Mouse (Mus musculus): ENCODE measurements around the gene Wwox.
A peak's percentile ranks its signal among the peaks of the same experiment; 100 is the strongest.

Wwox gene

DNA sequence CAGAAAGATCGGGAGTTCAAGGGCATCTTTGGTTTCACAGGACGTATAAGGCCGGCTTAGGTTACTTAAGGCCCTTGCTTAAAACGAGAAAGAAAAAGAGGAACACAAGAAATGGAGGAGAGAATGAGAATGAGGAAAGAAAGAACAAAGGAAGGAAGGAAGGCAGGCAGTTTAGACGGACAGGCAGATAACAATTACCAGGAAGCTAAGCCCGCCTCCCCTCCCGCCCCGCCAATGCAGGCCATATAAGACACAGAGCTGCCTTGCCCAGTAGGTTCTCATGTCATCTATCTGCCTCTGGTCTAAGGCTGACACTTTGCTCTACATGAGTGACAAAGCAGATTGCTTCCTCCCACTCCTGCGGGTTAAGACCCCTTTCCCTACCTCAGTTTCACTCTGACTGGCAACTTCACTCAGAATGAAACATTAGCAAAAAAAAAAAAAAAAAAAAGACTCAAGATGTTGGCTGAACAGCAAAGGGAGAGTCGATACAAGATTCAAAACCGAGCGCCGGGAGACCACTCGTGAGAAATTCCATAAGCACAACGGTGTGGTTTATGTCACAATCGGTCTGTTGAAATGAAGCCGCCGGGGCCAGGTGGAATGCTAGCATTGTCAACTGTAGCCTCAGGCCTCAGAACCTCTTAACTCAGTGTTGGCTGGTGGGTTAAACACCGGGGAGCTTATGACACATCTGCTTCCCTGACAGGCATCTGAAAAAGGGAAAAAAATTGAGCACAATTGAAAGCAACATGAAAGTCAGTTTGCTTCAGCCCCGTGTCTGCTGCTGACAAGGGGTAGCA lies 787.5 kb downstream of the Wwox start:
- no peak for DNase-seq (ENCODE audit: extremely low spot score)

DNA sequence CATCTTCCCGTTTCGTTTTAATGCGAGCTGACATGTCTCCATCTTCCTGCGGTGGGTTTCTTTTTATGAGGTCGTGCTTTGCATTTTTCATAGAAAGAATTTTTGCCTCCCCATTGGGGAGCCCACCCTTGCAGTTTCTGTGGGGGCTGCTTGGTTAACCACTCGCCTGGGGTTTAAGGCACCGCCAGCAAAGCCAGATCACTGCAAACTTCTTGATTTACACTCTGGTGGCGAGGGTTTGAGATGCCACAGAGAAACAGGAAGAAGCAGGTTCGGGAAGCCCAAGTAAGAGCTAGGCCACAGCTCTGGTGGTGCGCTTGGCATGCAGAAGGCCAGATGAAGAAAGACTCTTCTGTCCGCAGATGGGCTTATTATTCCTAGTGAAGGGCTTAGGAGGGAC lies 789.4 kb downstream of the Wwox start:
- DNase-seq (ENCODE audit: extremely low spot score): no peak

DNA sequence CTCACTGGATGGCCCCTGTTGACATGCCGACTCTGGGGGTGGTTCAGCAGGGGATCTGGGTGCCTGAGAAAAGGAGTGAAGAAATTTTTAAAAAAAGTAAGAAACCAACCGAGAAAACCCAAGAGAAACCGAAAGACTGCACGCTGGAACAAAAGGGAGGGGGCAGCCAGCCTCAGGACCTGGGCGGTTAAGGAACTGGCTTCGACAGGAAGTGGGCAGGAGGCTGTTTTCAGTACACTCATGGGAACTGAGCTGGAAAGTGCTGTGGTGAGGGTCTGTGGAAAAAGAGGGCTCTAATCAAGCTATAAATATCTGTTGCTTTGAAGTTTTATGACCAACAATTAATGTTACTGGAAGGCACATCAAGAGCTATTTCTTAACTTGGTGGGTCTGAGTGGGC lies 794.6 kb downstream of the Wwox start:
- DNase-seq (ENCODE audit: extremely low spot score): no peak

DNA sequence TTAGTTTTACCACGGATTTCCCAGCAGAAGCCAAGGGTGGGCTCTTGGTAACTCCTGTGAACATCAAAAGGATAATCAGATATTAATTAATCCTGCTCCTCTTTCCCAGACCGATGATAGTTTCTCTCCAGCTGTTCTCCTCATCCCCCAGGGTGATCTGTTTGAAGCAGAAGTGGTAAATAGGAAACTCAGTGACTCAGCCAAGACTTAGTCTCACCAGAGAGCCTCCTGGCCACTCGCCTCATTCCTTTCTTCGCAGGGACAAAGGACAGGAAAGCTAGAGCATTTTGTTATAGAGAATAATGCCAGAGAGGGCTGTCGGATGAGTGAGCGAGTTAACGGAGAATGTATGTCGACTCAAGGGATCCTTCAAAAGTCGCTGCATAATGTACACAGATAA lies 798.1 kb downstream of the Wwox start:
- no peak for DNase-seq (ENCODE audit: extremely low spot score)

DNA sequence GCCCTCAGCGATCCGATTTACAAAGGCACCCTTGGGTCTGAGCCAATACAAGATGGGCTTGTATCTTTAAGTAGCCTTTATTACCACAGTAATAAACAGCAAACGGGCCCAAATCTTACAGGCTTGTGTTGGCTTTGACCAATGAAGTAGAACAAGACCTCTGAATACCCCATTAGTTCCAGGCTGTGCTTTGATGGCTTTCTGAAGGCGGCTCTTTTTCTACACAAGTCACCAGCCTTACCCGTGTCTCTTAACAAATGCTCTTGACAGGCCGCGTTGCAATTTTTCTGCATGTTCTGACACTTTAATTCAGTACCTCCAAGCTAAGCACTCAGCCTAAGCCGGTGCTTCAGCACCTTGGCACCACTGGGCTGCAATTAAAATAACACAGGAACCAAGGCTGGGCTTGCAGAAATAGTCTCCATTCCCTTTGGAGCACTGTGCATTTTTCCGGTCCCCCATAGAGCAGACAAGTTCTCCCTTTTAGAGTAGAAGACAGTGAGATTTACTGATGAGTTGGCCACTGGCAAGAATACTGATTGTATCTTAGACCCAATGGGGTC lies 804.1 kb downstream of the Wwox start:
- DNase-seq (ENCODE audit: extremely low spot score): peak; percentile 18

DNA sequence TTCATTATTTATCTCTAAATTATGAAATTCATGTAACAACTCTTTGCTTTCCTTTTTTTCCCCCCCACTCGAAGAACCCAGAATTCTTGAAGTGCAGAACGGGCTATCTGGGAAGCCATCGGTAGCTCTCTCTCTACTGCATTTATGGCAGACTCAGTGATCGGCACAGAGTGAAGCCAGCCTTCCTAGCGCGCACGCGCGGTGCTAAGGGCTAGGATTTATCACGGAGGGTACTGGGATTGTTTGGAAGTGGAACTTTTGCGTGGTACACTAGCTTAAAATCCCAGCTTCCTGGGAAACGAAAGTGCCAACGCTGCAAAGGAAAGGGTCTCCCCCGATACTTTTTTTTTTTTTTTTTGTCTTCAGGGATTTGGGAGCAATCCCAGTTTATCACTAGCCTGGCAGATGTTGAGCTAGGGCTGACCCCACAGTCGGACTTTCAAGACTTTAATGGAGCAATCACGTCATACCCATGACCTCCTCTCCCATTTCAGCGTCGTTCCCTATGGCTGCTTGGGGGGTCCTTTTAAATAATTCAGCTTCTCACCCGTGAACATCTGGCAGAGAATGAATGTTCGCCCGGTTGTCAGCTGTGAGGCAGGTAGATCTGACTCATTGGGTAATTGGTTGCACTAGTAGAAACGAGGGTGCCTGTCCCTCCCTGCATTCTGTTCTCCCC lies 810.4 kb downstream of the Wwox start:
- DNase-seq (ENCODE audit: extremely low spot score): no peak

DNA sequence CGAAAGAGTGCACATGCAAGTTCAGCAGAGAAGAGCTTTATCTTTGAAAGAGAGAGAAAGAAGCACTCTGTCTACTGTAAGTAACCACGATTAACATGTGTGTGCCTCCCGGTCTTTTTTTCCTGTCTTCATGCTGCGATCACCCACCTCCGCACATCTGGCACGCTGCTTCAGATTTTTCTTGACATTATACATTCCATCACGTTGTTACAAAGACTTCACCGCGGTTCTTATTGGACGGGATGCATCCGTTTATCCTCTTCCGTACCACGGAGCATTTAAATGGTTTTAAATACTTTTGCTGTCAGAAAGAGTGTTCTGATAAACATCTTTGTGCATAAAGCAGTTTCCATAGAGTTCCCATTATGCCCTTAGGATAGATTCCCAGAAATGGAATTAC lies 816.1 kb downstream of the Wwox start:
- DNase-seq (ENCODE audit: extremely low spot score): no peak

DNA sequence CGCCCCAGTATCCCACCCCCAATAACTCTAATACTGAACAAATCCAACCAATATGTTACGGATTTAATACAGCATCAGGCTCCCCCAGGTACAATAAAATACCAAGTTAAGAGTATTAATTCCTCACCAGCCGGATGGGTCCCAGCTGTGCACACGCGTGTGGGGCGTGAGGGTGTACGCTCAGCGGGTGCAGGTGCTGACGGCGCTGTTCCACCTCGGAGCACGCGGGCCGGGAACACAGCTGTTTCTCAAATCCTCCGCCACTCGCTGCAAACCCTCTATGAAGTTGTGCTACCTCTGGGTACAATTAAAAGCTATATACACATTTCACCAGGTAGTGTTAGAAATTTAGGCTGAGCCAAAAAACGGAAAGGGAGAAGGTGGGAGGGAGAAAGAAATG lies 818.0 kb downstream of the Wwox start:
- DNase-seq (ENCODE audit: extremely low spot score): no peak

DNA sequence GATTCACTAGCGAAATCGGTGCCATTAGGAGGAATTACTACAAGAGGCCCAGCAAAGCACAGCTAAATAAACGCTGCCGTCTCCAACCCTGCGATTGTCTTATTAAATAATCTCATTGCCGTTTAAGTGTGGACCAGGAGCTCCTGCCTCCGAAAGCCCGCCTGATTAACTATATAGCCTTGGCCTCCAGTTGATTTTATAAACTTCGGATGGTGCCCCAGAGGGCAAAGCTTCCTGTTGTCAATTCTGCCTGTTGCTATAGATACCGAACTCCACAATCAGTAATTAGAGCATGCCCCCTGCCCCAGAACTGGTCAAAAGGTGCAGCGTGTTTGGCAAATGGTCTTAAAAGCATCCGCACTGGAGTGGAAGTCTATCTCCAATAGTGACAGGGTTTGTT lies 820.4 kb downstream of the Wwox start:
- DNase-seq (ENCODE audit: extremely low spot score): no peak

DNA sequence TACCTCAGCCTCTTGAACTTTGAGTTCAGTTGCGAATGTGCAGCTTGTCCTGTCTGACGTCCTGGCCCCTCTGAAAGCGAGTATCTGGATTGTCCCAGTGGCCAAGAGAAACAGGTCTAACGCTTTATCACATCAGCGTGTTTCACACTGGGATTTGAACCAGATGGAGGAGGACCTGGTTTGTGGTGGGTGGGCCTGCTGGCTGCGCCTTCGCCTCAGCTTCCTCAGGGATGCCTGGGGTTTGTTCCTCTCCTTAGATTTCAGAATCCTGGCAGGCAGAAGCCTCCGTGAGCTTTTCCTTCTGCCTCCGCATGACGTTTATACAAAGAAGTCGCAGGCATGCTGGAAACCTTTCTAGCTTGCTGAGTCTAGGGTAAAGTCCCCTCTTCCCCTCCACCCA lies 827.7 kb downstream of the Wwox start:
- no peak for DNase-seq (ENCODE audit: extremely low spot score)

DNA sequence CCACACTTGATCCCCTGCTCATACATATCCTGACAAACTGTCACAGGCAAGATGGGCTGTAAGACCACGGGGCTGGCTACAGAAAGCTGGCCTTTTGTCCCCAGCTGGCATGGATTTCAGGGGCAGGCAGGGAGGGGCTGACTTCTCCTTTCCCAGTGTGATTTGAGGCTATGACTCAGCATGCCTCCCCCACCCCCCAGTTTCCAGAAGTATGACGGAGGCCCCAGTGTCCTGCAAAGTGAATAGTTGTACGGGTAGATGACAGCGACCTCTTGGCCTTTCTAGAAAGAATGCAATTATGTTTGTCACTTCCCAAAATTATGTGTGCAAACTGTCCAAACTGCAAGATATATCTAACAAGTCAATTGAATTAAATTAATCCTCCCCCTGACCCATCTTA lies 830.1 kb downstream of the Wwox start:
- DNase-seq (ENCODE audit: extremely low spot score): no peak

DNA sequence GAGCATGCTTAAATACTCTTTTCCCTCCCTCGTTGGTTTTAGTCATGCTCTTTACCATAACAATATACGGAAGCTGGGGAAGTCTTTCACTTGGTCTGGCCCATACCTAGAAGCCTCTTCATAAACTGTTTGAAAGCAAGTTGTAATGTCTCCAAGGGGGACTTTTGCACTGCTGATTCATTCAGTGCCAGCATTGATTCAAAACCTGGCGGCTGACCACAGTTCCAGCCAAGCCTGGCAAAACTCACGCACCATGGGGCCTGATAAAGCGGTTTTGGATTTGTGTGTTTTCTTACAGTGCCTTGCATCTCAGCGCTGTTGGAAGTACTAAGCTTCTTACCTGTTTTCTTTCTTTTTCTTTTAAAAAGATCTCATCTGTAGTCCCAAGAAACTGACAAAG lies 834.5 kb downstream of the Wwox start:
- DNase-seq (ENCODE audit: extremely low spot score): no peak

DNA sequence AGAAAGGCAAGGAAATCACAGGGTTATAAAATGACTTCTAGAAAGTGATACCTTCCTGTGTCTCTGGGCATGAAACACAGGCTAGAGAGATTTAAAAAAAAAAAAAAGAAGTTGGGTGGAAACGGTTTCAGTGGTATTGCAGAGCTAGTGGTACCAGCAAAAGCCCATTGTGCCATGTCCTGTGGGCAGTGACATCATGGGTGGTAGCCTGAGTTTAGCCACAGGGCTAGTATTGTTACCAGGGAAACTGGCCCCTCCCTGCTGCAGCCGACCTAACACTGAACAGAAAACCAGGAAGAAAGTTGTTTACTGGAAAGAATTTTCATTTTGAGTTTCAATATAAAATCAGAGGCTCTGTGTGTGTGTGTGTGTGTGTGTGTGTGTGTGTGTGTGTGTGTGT lies 836.8 kb downstream of the Wwox start:
- no peak for DNase-seq (ENCODE audit: extremely low spot score)

DNA sequence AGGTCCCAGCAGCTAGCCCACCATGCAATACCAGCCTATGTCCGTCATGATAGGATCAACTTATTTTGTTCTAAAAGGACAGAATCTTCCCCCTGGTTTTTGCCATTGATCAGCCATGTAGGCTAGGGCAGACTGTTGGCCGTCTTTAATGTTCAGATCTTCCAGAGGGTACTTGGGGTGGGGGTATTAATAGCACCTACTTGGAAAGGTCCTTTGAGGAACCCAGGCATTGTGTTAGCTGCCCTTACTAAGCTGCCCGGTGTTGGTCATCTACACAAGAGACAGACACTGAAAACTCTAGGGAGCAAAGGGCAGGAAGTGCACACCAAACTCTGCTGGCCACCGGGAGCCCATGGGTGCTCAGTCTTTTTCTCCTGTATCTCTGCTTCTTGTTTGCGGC lies 838.8 kb downstream of the Wwox start:
- DNase-seq (ENCODE audit: extremely low spot score): no peak

DNA sequence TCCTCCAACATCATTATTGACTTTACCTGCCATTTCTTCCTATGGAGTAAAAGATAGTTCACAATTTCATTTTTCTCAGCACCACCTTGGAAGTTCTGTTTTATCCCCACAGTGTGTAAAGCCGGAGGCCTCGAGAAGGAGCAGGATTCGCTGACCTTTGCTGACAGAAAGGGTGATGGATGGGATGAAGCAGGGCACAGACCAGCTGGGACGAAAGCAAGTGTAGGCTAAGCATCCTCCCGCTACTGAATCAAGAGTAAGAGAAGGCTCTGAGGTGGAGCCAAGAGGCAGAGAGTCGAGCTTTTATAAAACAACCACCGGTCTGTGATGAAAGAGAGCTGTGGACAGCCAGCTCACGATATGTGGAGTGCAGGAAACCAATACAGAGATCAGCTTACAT lies 850.8 kb downstream of the Wwox start:
- DNase-seq (ENCODE audit: extremely low spot score): peak; percentile 22

DNA sequence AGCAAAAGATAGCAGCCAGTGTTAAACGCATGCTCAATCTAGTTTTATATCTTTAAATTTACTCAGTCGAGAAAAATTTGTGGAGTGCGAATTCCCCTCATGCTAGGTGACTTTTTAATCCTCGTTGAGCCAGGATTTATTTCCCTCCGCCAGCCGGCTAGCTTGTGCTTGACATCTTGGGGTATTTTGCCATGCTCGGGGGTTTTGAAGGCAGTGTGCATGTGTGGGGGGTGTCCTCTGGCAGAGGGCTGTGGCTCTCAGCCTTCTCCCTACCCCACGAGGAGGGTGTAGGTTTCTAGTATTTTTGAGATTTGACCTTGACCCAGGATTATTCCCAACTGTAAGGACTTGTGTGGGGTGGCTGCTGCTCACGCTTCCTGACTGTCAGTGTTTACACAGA lies 857.3 kb downstream of the Wwox start:
- no peak for DNase-seq (ENCODE audit: extremely low spot score)

DNA sequence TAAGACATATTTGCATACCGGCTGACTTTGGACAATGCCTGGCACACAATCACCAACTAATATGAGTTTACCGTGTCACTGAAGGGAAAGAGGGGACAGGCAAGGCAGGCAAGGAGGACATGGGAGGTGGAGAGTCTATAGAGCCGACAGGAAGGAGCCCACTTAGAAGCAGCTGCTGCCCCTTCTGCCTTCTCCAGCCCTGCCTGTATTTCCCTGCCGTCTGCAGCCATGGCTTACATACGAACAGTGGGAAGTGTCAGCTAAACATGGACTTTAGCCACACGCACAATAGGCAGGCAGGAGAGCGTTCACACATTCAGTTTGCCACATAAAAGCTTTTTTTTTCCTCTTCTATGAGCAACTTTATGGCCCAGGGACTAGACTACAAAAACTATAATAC lies 863.0 kb downstream of the Wwox start:
- no peak for DNase-seq (ENCODE audit: extremely low spot score)

DNA sequence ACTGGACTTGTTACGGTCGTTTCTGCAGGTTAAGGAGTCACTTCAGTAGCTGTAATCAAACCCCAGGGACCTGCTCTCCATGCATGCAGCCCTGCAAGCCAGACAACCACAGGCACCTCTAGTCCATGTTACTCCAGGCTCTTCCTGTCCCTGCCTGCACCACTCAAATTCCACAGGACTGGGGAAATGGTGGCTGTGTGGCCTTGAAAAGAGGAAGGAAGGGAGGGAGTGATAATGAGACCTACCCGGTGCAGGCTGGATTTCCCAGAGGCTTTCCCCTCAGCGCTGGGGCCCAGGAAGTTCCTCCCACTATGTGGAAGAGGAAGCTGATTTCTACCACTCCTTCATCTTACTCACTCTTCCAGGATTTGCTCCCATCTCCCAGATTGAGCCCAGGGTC lies 868.0 kb downstream of the Wwox start:
- no peak for DNase-seq (ENCODE audit: extremely low spot score)

DNA sequence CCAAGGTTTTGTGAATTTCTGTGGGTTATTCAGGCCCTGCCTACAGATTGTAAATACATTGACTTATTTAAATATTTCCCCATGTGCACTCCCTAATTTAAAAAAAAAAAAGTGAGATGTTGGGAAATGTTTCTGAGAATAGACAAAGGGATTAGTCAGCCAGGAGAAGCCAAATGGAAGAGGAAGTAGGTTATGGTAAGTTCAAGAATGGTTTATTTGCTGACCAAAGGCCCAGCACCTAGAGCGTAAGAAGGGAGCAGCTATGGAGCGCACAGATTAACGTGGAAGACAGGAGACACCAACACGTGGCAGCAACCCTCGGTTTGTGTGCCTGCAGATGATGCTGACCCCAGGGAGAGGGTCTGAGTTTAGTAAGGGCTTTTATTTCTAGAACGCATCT lies 871.5 kb downstream of the Wwox start:
- no peak for DNase-seq (ENCODE audit: extremely low spot score)

DNA sequence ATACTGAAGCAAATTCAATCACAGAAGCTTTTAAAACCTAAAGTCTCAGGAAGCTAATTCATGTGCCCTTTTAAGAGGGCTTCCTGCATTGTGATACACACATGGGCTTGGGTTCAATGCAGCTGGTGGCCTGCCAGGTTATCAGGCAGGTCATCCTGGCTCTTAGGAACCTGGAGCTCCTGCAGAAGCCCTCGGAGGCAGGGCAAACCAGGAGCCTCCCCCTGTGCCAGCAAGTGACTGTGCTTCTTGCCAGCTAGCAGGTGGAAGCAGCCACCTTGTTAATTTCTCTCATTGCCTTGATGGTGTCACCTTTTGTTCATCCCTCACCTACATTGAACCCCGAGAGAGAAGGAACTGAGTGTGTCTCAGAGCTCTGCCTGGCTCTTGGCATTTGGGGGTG lies 872.9 kb downstream of the Wwox start:
- DNase-seq (ENCODE audit: extremely low spot score): no peak

DNA sequence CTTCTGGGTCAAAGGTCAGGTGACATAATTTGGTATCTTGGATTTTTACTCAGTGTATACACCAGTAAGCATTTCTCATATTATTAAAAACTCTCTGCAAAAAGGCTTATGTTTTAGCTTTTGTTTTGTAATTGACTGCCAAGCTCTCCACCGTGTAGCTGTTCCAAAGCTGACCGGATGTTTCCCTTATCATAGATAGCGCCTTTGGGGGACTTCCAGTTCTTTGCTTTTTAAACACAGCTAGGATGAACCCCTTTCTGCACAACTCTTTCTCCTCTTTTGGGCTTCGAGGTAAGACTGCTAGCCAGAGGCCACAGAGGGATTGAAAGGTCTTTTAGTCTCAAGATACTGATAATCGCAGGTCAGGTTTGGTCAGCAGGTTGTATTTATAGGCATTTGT lies 883.0 kb downstream of the Wwox start:
- no peak for DNase-seq (ENCODE audit: extremely low spot score)

DNA sequence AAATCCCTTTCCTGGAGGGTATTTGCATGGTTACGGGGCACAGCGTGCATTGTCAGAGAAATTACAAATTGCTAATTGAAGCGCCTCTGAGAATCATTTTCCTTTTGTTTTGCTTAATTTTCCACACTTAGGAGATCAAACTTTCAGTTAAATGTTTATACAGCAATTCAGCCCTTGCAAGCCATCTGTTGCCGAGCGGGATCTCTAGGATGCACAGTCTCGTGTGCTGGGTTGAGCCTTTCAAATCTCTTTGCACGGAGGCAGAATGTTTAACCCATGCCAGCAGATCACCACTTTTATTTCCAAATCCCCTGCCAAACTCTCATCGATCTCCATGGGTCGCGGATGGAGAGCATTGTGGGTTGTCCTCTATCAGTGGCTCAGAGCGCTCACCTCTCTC lies 891.2 kb downstream of the Wwox start:
- no peak for DNase-seq (ENCODE audit: extremely low spot score)

DNA sequence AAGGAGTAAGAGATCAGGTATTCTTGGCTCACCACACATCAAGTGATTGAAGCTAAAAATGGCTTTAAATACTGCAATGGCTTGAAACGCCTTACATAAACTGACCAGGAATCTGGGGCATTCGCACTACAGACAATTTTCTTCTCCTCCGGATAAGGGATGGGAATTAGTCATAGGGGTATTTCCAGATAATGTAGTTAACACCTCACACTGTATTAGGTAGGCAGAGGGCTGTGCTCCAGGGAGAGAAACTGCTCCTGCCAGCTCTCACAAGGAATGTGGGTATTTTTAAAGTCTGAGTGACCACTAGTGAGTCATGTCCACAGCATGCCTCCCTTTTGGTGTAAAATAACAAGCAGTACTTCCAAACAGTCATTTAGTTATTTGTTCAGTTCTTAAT lies 894.5 kb downstream of the Wwox start:
- DNase-seq (ENCODE audit: extremely low spot score): no peak
